Mouse (Mus musculus) retina, postnatal 1 day (tissue): ENCODE data around the gene Ceacam5.

Source experiments
- DNase-seq: peaks from one replicate; pipeline ENCODE4 v3.0.0-alpha.2; 2012

Ceacam5 gene

DNA sequence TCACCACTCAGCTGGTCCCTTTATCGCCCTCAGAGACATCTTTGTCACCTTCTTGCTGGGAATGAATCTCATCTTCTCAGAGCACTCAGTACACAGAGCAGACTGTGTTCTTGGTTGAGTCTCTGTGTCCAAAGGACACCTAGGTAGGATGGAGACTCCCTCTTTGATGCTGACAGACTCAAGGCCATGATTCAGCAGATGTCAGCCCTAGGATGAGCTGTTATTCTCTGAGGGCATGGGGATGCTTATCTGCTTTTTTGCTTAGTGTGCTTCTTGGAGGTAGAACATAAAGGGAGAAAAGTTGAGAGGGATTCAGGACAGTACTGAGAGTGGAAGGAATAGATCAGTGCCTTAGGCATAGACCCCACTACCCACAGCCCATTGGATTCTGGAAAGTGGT is at the start of gene Ceacam5:
TSS of gene Ceacam5 (plus strand) at position 301 of the 400 bp plus-strand sequence.
- no peak for DNase-seq
